Mouse (Mus musculus) ES-E14 (cell line): ENCODE measurements around the gene Pi4kb.

Experiments
- CHD2 ChIP-seq: IDR thresholded peaks from 2 replicates; pipeline ENCODE4 v1.6.1; 2014; ENCODE audit warnings: mild to moderate bottlenecking, low read depth, low read length, inconsistent platforms
- HCFC1 ChIP-seq: IDR thresholded peaks from 2 replicates; pipeline ENCODE4 v1.6.1; 2012; ENCODE audit warnings: low read length, inconsistent platforms, borderline replicate concordance; ENCODE audit not compliant: insufficient read depth
- MAFK ChIP-seq: IDR thresholded peaks from 2 replicates; pipeline ENCODE4 v1.6.1; 2014; ENCODE audit warnings: mild to moderate bottlenecking, low read depth, low read length, inconsistent platforms; ENCODE audit not compliant: insufficient read depth
- ZC3H11A ChIP-seq: IDR thresholded peaks from 2 replicates; pipeline ENCODE4 v1.6.1; 2012; ENCODE audit warnings: low read depth, mild to moderate bottlenecking, inconsistent platforms, low read length, borderline replicate concordance

DNA sequence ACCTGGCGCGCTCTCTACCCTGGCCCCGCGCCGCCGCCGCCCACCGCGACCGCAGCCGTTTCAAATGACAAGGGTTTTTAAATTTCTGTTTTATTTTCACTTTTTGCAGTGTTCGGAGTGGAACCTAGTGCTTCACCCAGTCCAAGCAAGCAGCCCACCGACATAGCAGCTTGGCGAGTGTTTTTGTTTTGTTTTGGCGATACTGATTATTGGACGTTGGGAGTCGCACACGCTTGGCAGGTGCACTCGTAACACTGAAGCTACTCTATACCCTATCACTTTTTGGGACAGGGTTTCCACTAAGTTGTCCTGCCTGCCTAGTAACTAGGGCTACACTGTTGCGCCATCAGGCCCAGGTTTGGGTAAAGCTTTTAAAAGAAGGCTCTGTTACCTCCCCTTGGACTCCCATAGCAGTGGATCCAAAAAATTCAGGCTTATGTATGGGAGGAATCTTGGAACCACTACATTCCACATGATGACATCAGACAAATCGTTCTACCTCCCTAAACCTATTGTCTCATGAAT is 42.1 kb downstream of the Pi4kb start:
- no peak for TF ChIP-seq MAFK
- TF ChIP-seq HCFC1 = no peak
- no peak for TF ChIP-seq ZC3H11A
- TF ChIP-seq CHD2 = no peak
